Mouse (Mus musculus) lung, embryonic 15.5 days (tissue): ENCODE measurements around the gene Gas2. TPM values are rescaled to one million over a fixed set of nuclear protein-coding genes. Genes with fewer than 3 reads are reported as not detected.

Source experiments
- ATAC-seq: fragments of 200-750 bp; cut with Nextera tagmentation; 2 replicates; pipeline ENCODE4 v1.8.0; 2017; ENCODE audit warnings: moderate number of reproducible peaks, borderline replicate concordance; ENCODE audit not compliant: low FRiP score, low TSS enrichment; ENCODE audit errors: extremely low read depth
- H3K27ac ChIP-seq: fragments of 300-500 bp; sonication (generic); 2 replicates; pipeline ENCODE4 v1.5.1; 2015; ENCODE audit warnings: moderate library complexity, mild to moderate bottlenecking, inconsistent platforms
- H3K27me3 ChIP-seq: fragments of 300-500 bp; sonication (generic); 2 replicates; pipeline ENCODE4 v1.6.1; 2015; ENCODE audit warnings: inconsistent platforms
- H3K36me3 ChIP-seq: fragments of 300-500 bp; sonication (generic); 2 replicates; pipeline ENCODE4 v1.6.1; 2015; ENCODE audit warnings: inconsistent platforms
- H3K4me1 ChIP-seq: fragments of 300-500 bp; sonication (generic); 2 replicates; pipeline ENCODE4 v1.6.1; 2015; ENCODE audit warnings: inconsistent platforms
- H3K4me2 ChIP-seq: fragments of 300-500 bp; sonication (generic); 2 replicates; pipeline ENCODE4 v1.6.1; 2015; ENCODE audit warnings: inconsistent platforms, mild to moderate bottlenecking, moderate library complexity
- H3K4me3 ChIP-seq: fragments of 300-500 bp; sonication (generic); 2 replicates; pipeline ENCODE4 v1.5.1; 2015; ENCODE audit warnings: mild to moderate bottlenecking, inconsistent platforms
- H3K9ac ChIP-seq: fragments of 300-500 bp; sonication (generic); 2 replicates; pipeline ENCODE4 v1.6.1; 2015; ENCODE audit warnings: inconsistent platforms
- H3K9me3 ChIP-seq: fragments of 300-500 bp; sonication (generic); 2 replicates; pipeline ENCODE4 v1.6.1; 2016; ENCODE audit warnings: inconsistent platforms
- WGBS: fragments of 180-500 bp; shearing (Covaris S2); methylation state at CpG from one replicate; pipeline ENCODE4 v1.1.7; 2015; 5-methylcytosine and 5-hydroxymethylcytosine counted together
- polyA plus RNA-seq: library from polyadenylated mRNA; unstranded; fragments of >200 nt; fragmentation: Nextera tagmentation; extraction: Ambion mirVana; gene quantifications from 2 replicates; pipeline ENCODE4 v1.2.1, GENCODE M21; 2015

The Gas2 gene
- polyA plus RNA-seq, 1 experiment from 2014 or later, result 14.4 TPM

DNA sequence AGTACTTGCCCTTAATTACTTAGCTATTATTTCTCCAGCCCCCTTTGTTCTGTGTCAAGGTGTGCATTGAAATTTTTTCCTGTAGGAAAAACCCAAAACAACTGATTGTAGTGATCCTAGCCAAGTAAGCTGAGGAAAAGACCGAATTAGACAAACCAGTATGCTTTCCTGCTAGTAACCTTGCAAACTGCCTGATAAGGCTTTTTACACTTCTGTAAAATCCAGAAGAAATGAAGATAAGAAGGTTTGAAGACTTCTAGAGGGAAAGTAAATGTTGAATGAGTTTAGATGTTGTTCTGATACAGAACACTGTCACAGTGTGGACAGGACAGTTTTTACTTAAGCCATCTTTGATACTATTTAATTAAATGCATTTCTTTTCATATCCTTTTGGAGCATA is 75.5 kb downstream of the Gas2 start:
- H3K4me3 ChIP-seq, result no peak overlapping the region
- no peak overlapping the region for H3K4me2 ChIP-seq
- 86% methylated on average over 1 of the region's 1 CpGs for WGBS
- H3K36me3 ChIP-seq, result no peaks in the 10 kb centered on the region
- no peak for ATAC-seq
- H3K27me3 ChIP-seq, result no peaks in the 10 kb centered on the region
- H3K9me3 ChIP-seq, result no peaks in the 10 kb centered on the region
- H3K27ac ChIP-seq, result no peak overlapping the region
- no peaks in the 10 kb centered on the region for H3K4me1 ChIP-seq
- H3K9ac ChIP-seq, result no peak overlapping the region

- Histone ChIP-seq H3K4me1 (no peaks in the 10 kb centered on the region), H3K9ac (no peak overlapping the region), H3K4me3 (no peak overlapping the region), H3K9me3 (no peaks in the 10 kb centered on the region), H3K36me3 (no peaks in the 10 kb centered on the region), H3K4me2 (no peak overlapping the region), H3K27me3 (no peaks in the 10 kb centered on the region), H3K27ac (no peak overlapping the region)
- no peak for ATAC-seq
- 81% methylated on average over 2 of the region's 2 CpGs for WGBS
These were observed 78.6 kb downstream of the Gas2 start for GRCm38 (mm10) chr7:51940461-51940860.

GRCm38 (mm10) chr7:51955424-51956041 is 93.7 kb downstream of the Gas2 start:
- H3K9me3 ChIP-seq, result no peaks in the 10 kb centered on the region
- H3K27ac ChIP-seq, result no peak overlapping the region
- no peaks in the 10 kb centered on the region for H3K4me1 ChIP-seq
- no peak overlapping the region for H3K4me2 ChIP-seq
- ATAC-seq, result no peak
- H3K9ac ChIP-seq, result no peak overlapping the region
- 50% methylated on average over 9 of the region's 9 CpGs for WGBS
- H3K27me3 ChIP-seq, result no peaks in the 10 kb centered on the region
- no peak overlapping the region for H3K4me3 ChIP-seq
- no peaks in the 10 kb centered on the region for H3K36me3 ChIP-seq

GRCm38 (mm10) chr7:51957766-51958165 is 96.0 kb downstream of the Gas2 start:
- H3K27me3 ChIP-seq, result no peaks in the 10 kb centered on the region
- H3K4me2 ChIP-seq, result no peak overlapping the region
- ATAC-seq, result no peak
- H3K4me1 ChIP-seq, result no peaks in the 10 kb centered on the region
- no peak overlapping the region for H3K9ac ChIP-seq
- H3K4me3 ChIP-seq, result no peak overlapping the region
- no peak overlapping the region for H3K27ac ChIP-seq
- H3K36me3 ChIP-seq, result no peaks in the 10 kb centered on the region
- no peaks in the 10 kb centered on the region for H3K9me3 ChIP-seq

- Histone ChIP-seq H3K9me3 (no peaks in the 10 kb centered on the region), H3K27me3 (no peaks in the 10 kb centered on the region), H3K4me1 (no peaks in the 10 kb centered on the region), H3K27ac (no peak overlapping the region), H3K36me3 (no peaks in the 10 kb centered on the region), H3K4me3 (no peak overlapping the region), H3K4me2 (no peak overlapping the region), H3K9ac (no peak overlapping the region)
- ATAC-seq, result no peak
- 45% methylated on average over 6 of the region's 6 CpGs for WGBS
These were observed 99.0 kb downstream of the Gas2 start for GRCm38 (mm10) chr7:51960698-51961374.

GRCm38 (mm10) chr7:51962219-51962952 is 100.6 kb downstream of the Gas2 start:
- H3K36me3 ChIP-seq, result no peaks in the 10 kb centered on the region
- no peak overlapping the region for H3K4me2 ChIP-seq
- no peaks in the 10 kb centered on the region for H3K27me3 ChIP-seq
- no peaks in the 10 kb centered on the region for H3K4me1 ChIP-seq
- ATAC-seq, result no peak
- no peaks in the 10 kb centered on the region for H3K9me3 ChIP-seq
- 76% methylated on average over 10 of the region's 10 CpGs for WGBS
- H3K4me3 ChIP-seq, result no peak overlapping the region
- no peak overlapping the region for H3K27ac ChIP-seq
- no peak overlapping the region for H3K9ac ChIP-seq

DNA sequence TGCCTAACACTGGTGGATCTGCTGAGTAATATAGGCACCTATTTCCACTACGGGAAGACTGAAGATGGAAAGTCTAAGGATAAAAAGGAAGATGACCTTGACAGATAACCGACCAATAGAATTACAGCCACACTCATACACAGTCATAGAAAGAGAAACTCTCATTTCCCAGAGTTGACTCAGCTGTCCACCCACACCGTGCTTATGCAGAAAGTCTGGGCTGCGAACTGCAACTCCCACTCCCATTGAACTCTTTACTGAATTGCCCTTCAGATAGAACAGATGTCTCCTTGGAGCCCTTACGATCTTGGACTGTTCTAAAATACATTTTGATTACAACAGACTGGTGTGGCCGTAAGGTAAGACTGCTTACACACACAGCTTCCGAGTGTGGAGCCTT is 102.9 kb downstream of the Gas2 start:
- no peak overlapping the region for H3K4me3 ChIP-seq
- no peak overlapping the region for H3K27ac ChIP-seq
- H3K27me3 ChIP-seq, result no peaks in the 10 kb centered on the region
- no peaks in the 10 kb centered on the region for H3K4me1 ChIP-seq
- no peaks in the 10 kb centered on the region for H3K9me3 ChIP-seq
- no peak overlapping the region for H3K4me2 ChIP-seq
- no peak for ATAC-seq
- 88% methylated on average over 7 of the region's 7 CpGs for WGBS
- H3K9ac ChIP-seq, result no peak overlapping the region
- H3K36me3 ChIP-seq, result no peaks in the 10 kb centered on the region

DNA sequence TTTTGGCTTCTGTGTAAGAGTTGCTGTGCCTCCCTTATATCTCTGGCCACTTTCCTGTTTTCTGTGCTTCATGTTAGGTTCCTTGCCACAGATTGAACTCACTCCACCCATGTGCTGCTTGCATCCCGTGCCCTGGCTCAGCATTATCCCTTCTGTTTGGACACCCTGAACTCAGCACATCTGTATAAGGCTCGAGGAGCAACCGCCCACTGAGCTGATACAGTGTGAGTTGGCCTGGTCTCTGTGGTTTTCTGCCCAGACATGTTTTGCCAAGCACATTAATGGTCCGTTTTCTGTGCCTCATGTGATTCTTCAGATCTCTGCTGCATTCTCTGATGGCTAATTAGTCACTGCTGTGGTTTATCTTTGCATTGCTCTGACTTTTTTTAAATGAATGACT is 105.8 kb downstream of the Gas2 start:
- H3K36me3 ChIP-seq, result no peaks in the 10 kb centered on the region
- H3K9ac ChIP-seq, result no peak overlapping the region
- WGBS, result 70% methylated on average over 4 of the region's 4 CpGs

GRCm38 (mm10) chr7:51969379-51969778 is 107.6 kb downstream of the Gas2 start:
- no peaks in the 10 kb centered on the region for H3K27me3 ChIP-seq
- H3K4me3 ChIP-seq, result no peak overlapping the region
- H3K4me2 ChIP-seq, result no peak overlapping the region
- H3K9ac ChIP-seq, result no peak overlapping the region
- H3K27ac ChIP-seq, result no peak overlapping the region
- H3K4me1 ChIP-seq, result no peaks in the 10 kb centered on the region
- no peaks in the 10 kb centered on the region for H3K9me3 ChIP-seq
- no peaks in the 10 kb centered on the region for H3K36me3 ChIP-seq
- no peak for ATAC-seq

More for the DNA sequence above, 105.8 kb downstream of the Gas2 start:
- no peaks in the 10 kb centered on the region for H3K4me1 ChIP-seq
- H3K9me3 ChIP-seq, result no peaks in the 10 kb centered on the region
- no peak overlapping the region for H3K27ac ChIP-seq
- no peak for ATAC-seq
- no peak overlapping the region for H3K4me2 ChIP-seq
- H3K4me3 ChIP-seq, result no peak overlapping the region
- no peaks in the 10 kb centered on the region for H3K27me3 ChIP-seq

GRCm38 (mm10) chr7:51972252-51972855 is 110.5 kb downstream of the Gas2 start:
- Histone ChIP-seq H3K9ac (no peak overlapping the region), H3K27me3 (no peaks in the 10 kb centered on the region), H3K27ac (no peak overlapping the region), H3K4me3 (no peak overlapping the region), H3K4me2 (no peak overlapping the region), H3K9me3 (no peaks in the 10 kb centered on the region), H3K4me1 (no peaks in the 10 kb centered on the region), H3K36me3 (no peaks in the 10 kb centered on the region)
- no peak for ATAC-seq
- 30% methylated on average over 6 of the region's 6 CpGs for WGBS

- no peak overlapping the region for H3K9ac ChIP-seq
- no peaks in the 10 kb centered on the region for H3K9me3 ChIP-seq
- no peaks in the 10 kb centered on the region for H3K27me3 ChIP-seq
- no peak overlapping the region for H3K4me2 ChIP-seq
- H3K36me3 ChIP-seq, result no peaks in the 10 kb centered on the region
- 62% methylated on average over 5 of the region's 5 CpGs for WGBS
- no peak for ATAC-seq
- no peak overlapping the region for H3K27ac ChIP-seq
- H3K4me3 ChIP-seq, result no peak overlapping the region
- H3K4me1 ChIP-seq, result no peaks in the 10 kb centered on the region
These were observed 111.3 kb downstream of the Gas2 start for GRCm38 (mm10) chr7:51973091-51973490.

- Histone ChIP-seq H3K4me2 (no peak overlapping the region), H3K36me3 (no peaks in the 10 kb centered on the region), H3K27ac (no peak overlapping the region), H3K4me3 (no peak overlapping the region), H3K9ac (no peak overlapping the region), H3K27me3 (no peaks in the 10 kb centered on the region), H3K4me1 (no peaks in the 10 kb centered on the region), H3K9me3 (no peaks in the 10 kb centered on the region)
- ATAC-seq, result no peak
- WGBS, result 81% methylated on average over 2 of the region's 2 CpGs
These were observed 111.7 kb downstream of the Gas2 start for GRCm38 (mm10) chr7:51973526-51973925.
